Mouse (Mus musculus) G1E (cell line): Measurements from ENCODE around the gene Hba-x. TPM values are rescaled to one million over a fixed set of nuclear protein-coding genes. Genes with fewer than 3 reads are reported as not detected.

ENCODE experiments used
- ATAC-seq: 2 replicates; pipeline ENCODE4 v1.8.0; 2016; ENCODE audit warnings: mild to moderate bottlenecking; ENCODE audit not compliant: insufficient number of reproducible peaks, poor library complexity, low FRiP score, severe bottlenecking; ENCODE audit errors: extremely low read depth
- DNase-seq: peaks from one replicate; pipeline ENCODE4 v3.0.0; 2012; ENCODE audit warnings: low spot score
- H3K27me3 ChIP-seq: 2 replicates; pipeline ENCODE4 v1.6.1; 2012; ENCODE audit warnings: mild to moderate bottlenecking, low read length, inconsistent platforms; ENCODE audit not compliant: insufficient read depth
- H3K36me3 ChIP-seq: replicated peaks from 2 replicates; pipeline ENCODE3; 2012; ENCODE audit warnings: mild to moderate bottlenecking, inconsistent platforms
- H3K4me1 ChIP-seq: 2 replicates; pipeline ENCODE4 v1.6.1; 2012; ENCODE audit warnings: low read depth, low read length, inconsistent platforms, mixed read lengths; ENCODE audit not compliant: insufficient read depth
- H3K4me3 ChIP-seq: 2 replicates; pipeline ENCODE4 v1.5.1; 2012; ENCODE audit warnings: low read depth, mild to moderate bottlenecking, inconsistent platforms, low read length, moderate library complexity, mixed read lengths
- H3K9me3 ChIP-seq: replicated peaks from 2 replicates; pipeline ENCODE4 v1.6.1; 2012; ENCODE audit warnings: inconsistent platforms
- CTCF ChIP-seq: IDR thresholded peaks from 2 replicates; pipeline ENCODE4 v1.5.1; 2012; ENCODE audit warnings: low read depth, low read length, inconsistent platforms, mixed read lengths
- GATA1 ChIP-seq: IDR thresholded peaks from 2 replicates; pipeline ENCODE4 v1.6.1; 2012; ENCODE audit warnings: borderline replicate concordance, low read length, inconsistent platforms, mixed read lengths
- GATA2 ChIP-seq: IDR thresholded peaks from 2 replicates; pipeline ENCODE4 v1.6.1; 2012; ENCODE audit warnings: low read depth, low read length, inconsistent platforms, borderline replicate concordance
- POLR2AphosphoS5 ChIP-seq: IDR thresholded peaks from 2 replicates; pipeline ENCODE4 v1.6.1; 2012; ENCODE audit warnings: low read depth, low read length, inconsistent platforms; ENCODE audit not compliant: insufficient replicate concordance
- TAL1 ChIP-seq: conservative IDR thresholded peaks from 2 replicates; pipeline ENCODE4 v1.6.1; 2012; ENCODE audit warnings: low read depth, low read length, inconsistent platforms, mixed read lengths
- polyA plus RNA-seq: library from polyadenylated mRNA; stranded (reverse); fragments of >175 nt; gene quantifications from 2 replicates; pipeline ENCODE4 v1.2.3, GENCODE M21; 2012
- total RNA-seq, 2 experiments: library from RNA; stranded (forward) in 1 of 2; stranded (reverse) in 1 of 2; fragments of 200-1000 nt in 1 of 2; fragments of >200 nt in 1 of 2; fragmentation: Nextera tagmentation in 1 of 2; gene quantifications; 2 replicates each; pipeline ENCODE4 v1.2.3; 2014 to 2017

The Hba-x gene
- total and polyA plus RNA-seq, 3 experiments: 0.09 TPM; not detected in 2

DNA sequence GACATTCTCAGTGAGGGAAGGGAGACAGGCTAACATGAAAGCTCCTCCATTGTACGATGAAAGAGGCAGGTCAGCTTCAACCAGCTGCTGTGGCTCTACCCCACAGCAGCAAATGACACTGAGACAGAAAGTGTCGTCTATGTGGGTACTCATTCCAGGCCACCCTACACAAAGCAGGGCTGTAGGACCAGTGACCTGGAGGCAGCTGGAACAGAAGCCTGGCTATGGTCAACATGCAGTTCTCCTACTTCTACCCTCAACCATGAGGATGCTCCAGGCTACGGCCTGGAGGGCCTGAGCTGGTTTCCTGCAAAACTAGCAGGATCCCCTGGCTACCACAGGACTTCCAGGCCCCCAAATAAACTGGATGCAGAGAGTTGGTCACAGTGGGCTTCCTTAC, 19.6 kb upstream of the Hba-x start:
- DNase-seq: no peak
- Histone ChIP-seq H3K9me3 (no peaks in the 10 kb centered on the region), H3K36me3 (peaks cover 88% of the 10 kb centered on the region), H3K27me3 (no peaks in the 10 kb centered on the region), H3K4me3 (peak overlapping the region; percentile 14; the same call in 1 of the 2 replicates), H3K4me1 (peaks cover 77% of the 10 kb centered on the region)
- no peak for ATAC-seq
- no peak for TF ChIP-seq TAL1
- no peak for TF ChIP-seq GATA1

DNA sequence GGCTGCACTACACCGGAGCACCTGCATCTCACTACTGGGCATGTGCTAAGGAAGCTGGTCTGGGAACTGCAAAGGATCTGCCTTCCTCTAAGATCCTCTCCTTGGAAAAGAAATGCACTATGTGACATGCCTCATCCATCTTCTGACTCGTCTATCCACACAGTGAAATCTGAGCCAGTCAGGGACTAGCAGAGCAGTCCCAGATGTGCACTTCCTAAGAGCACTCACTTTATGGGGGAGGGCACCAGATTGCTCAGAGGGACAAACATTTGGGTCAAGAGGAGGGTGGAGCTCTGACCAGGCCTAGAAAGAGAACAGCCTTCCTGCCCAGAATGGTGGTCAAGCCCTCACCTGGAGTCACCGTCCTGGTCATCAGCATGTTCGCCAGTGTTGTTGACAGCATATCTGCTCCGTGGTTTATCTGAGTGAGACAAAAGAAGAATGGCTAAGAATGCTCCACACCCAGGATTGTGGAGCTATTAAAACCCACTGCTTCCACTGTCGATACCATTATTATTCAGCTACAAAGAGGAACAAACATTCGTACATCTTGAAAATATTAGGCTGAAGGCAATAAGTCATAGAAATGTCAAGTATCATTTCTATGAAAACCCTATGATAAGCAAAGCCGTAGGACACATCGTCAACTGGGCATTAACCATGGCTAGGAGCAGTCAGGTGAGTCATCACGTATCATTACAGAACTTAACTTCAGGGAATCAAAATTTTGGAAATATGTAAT, 13.4 kb upstream of the Hba-x start:
- no peak for DNase-seq
- H3K4me3 ChIP-seq: no peak overlapping the region
- H3K27me3 ChIP-seq: no peaks in the 10 kb centered on the region
- ATAC-seq: no peak
- peaks cover 64% of the 10 kb centered on the region for H3K4me1 ChIP-seq
- H3K9me3 ChIP-seq: no peaks in the 10 kb centered on the region
- no peak for TF ChIP-seq POLR2AphosphoS5
- TF ChIP-seq GATA1: no peak
- no peak for TF ChIP-seq TAL1
- TF ChIP-seq CTCF: no peak
- no peak for TF ChIP-seq GATA2
- peaks cover 64% of the 10 kb centered on the region for H3K36me3 ChIP-seq

DNA sequence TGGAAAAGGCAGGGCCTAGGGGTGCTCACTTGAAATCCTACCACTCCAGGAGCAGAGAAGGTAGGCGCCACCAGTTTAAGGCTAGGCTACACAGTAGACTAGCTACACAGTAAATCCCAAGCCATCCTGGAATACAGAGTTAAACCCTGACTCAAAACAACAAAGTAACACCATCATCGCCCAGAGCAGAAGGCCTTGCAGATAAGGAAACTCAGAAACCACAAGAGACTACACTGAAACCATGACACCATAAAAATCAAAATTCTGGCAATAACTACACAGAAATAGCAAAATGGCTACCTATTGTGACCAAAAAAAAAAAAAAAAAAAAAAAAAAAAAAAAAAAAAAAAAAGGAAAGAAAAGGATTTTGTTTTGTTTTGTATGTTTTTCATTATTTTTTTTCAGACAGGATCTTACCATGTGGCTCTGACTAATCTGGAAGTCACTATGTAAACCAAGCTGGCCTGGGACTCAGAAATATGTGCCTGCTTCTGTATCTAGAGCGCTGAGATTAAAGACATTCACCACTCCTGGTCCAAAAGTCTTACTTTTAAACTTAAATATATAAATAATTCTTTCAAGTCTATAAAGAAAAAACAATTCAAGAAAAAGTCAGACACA, 11.0 kb upstream of the Hba-x start:
- no peaks in the 10 kb centered on the region for H3K27me3 ChIP-seq
- H3K9me3 ChIP-seq: no peaks in the 10 kb centered on the region
- DNase-seq (peak; percentile 57), ATAC-seq (peak; percentile 77)
- TF ChIP-seq GATA2 (no peak), POLR2AphosphoS5 (no peak), GATA1 (no peak), CTCF (no peak), TAL1 (peak; percentile 95)
- H3K36me3 ChIP-seq: peaks cover 47% of the 10 kb centered on the region
- no peak overlapping the region for H3K4me3 ChIP-seq
- H3K4me1 ChIP-seq: peaks cover 73% of the 10 kb centered on the region

DNA sequence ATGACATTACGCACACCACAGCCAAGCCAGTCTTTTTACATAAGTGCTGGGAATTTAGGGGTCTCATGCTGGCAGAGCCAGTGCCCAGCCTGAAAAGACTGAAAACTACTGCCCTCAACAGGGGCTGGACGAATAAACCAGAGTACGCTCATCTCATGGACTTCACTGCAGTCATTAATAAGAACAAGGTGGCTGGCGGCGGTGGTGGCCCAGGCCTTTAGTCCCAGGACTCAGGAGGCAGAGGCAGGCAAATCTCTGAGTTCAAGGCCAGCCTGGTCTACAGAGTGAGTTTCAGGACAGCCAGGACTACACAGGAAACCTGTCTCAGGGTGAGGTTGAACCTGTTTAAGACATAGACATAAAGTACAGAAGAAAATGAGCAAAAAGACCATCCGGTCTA, 10.0 kb upstream of the Hba-x start:
- Histone ChIP-seq H3K27me3 (no peaks in the 10 kb centered on the region), H3K4me1 (peaks cover 75% of the 10 kb centered on the region), H3K36me3 (peaks cover 37% of the 10 kb centered on the region), H3K9me3 (no peaks in the 10 kb centered on the region), H3K4me3 (peak overlapping the region; percentile 56; the same call in 1 of the 2 replicates)
- no peak for TF ChIP-seq TAL1
- no peak for TF ChIP-seq POLR2AphosphoS5
- no peak for TF ChIP-seq GATA1
- no peak for TF ChIP-seq GATA2
- TF ChIP-seq CTCF: no peak
- ATAC-seq: no peak
- no peak for DNase-seq

DNA sequence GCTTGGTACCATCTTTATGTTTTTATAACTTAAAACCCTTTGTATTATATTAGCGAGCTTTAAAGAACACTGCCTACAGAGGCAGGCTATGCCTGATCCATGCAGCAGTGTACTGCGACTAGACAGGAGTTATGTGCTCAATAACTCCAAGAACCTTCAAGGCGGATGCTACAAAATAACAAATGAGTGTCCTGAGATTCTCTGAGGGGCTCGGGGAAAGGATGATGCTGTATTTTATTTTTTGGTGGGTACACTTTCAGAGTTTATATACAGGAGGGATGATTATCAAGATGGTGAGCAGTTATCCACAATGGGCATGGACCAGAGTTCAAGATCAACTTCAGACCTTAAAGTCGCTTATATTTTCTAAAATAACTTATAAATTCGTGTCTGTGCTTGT, 9.4 kb upstream of the Hba-x start:
- no peak for TF ChIP-seq CTCF
- TF ChIP-seq POLR2AphosphoS5: no peak
- TF ChIP-seq TAL1: no peak
- TF ChIP-seq GATA2: no peak
- TF ChIP-seq GATA1: no peak
- H3K36me3 ChIP-seq: peaks cover 32% of the 10 kb centered on the region
- H3K9me3 ChIP-seq: no peaks in the 10 kb centered on the region
- H3K4me3 ChIP-seq: peak overlapping the region; percentile 84
- peaks cover 80% of the 10 kb centered on the region for H3K4me1 ChIP-seq
- DNase-seq (no peak), ATAC-seq (no peak)
- no peaks in the 10 kb centered on the region for H3K27me3 ChIP-seq

DNA sequence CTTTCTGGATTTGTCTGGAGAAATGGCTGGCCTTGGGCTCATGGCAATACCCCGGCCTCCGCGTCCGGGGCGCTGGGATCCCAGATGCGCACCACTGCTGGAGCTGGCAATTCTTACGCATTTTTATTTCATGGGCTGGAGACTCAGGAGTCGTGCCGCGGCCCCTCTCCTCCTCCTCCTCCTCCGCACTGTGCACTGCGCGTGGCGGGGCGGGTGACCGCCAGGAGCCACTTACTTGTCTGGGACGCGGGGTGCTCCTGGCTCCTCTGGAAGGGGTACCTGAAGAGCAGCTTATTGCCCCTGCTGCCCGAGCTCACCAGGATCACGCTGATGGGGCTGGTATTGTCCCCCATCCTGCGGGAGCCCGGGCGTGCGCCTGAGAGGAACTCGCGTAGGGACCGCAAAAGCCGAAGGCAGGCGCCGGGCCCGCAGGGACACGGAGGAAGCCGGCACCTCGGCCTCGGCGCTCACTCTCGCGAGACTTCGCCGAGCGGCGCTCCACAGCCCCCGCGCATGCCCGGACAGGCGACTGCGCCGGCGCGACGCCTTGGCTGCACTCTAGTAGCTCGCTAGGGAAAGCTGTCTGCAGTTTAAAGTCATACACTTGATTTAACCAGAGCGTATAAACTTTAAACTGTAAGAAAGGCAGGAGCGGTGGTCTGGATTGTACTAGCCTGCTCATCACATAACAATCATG, 8.9 kb upstream of the Hba-x start, which contains the start of gene Nprl3:
Nprl3 (minus strand) TSS at position 520 of the 697 bp plus-strand sequence.
- Histone ChIP-seq H3K36me3 (peaks cover 27% of the 10 kb centered on the region), H3K4me1 (peaks cover 77% of the 10 kb centered on the region), H3K4me3 (peak within 1 kb of the TSS; percentile 84), H3K9me3 (no peaks in the 10 kb centered on the region), H3K27me3 (no peaks in the 10 kb centered on the region)
- no peak for TF ChIP-seq TAL1
- no peak for TF ChIP-seq CTCF
- no peak for TF ChIP-seq GATA1
- TF ChIP-seq GATA2: no peak
- TF ChIP-seq POLR2AphosphoS5: no peak
- DNase-seq (peak; percentile 85), ATAC-seq (no peak)
